Mouse (Mus musculus) liver, embryonic 14.5 days (tissue): Measurements from ENCODE around the gene Usp9x.

Source experiments
- CTCF ChIP-seq: IDR thresholded peaks from 2 replicates; pipeline ENCODE4 v1.5.1; 2016; ENCODE audit warnings: antibody characterized with exemption, low read depth, control low read depth
- EP300 ChIP-seq: IDR thresholded peaks from 2 replicates; pipeline ENCODE4 v1.6.1; 2016; ENCODE audit warnings: antibody characterized with exemption, low read depth

- TF ChIP-seq CTCF (no peak), EP300 (peak; percentile 68)
These were observed 16.7 kb upstream of the Usp9x start for GRCm38 (mm10) chrX:13054612-13055011.
